Mouse (Mus musculus) heart, adult 2 months (tissue): ENCODE results near the gene 1700012B09Rik.

Experiments
- CTCF ChIP-seq: fragments of 200-600 bp; IDR thresholded peaks from 2 replicates; pipeline ENCODE4 v1.8.1; 2022; ENCODE audit warnings: antibody characterized with exemption, mild to moderate bottlenecking, moderate library complexity
- EP300 ChIP-seq: fragments of 200-500 bp; IDR thresholded peaks from 2 replicates; pipeline ENCODE4 v1.6.1; 2011; ENCODE audit warnings: low read depth, low read length, control low read depth; ENCODE audit not compliant: insufficient read depth
- POLR2A ChIP-seq: fragments of 200-500 bp; IDR thresholded peaks from 2 replicates; pipeline ENCODE4 v1.6.1; 2011; ENCODE audit warnings: mild to moderate bottlenecking, low read depth, low read length, control low read depth; ENCODE audit not compliant: insufficient read depth

GRCm38 (mm10) chr9:14758590-14758989 is 12.2 kb downstream of the 1700012B09Rik start:
- TF ChIP-seq CTCF (no peak), EP300 (no peak), POLR2A (no peak)
